Mouse (Mus musculus) left cerebral cortex, adult 18-20 months (tissue): Measurements from ENCODE around the gene Draxin. TPM values are rescaled to one million over a fixed set of nuclear protein-coding genes. Genes with fewer than 3 reads are reported as not detected.
"Not testable (repeated sequence)": the region's sequence is repeated elsewhere in the genome, so short reads cannot be mapped to it uniquely, and the experiment has no call there.

Experiments used
- DNase-seq, 2 experiments: peaks; one replicate each; pipeline ENCODE4 v3.0.0; 2021 to 2022; ENCODE audit warnings: low spot score in 2 of 2, mixed read lengths in 1 of 2
- microRNA-seq, 2 experiments: library from miRNA; unstranded; fragments of <30 nt; microRNA quantifications; one replicate each; pipeline ENCODE4 v1.2.0; 2021
- total RNA-seq, 2 experiments: library from RNA; stranded (reverse); gene quantifications; 2 replicates each; pipeline ENCODE4 v1.2.3; 2021

Gene Draxin
- total RNA-seq, 2 experiments from 2014 or later = 0.19 to 0.21 TPM

DNA sequence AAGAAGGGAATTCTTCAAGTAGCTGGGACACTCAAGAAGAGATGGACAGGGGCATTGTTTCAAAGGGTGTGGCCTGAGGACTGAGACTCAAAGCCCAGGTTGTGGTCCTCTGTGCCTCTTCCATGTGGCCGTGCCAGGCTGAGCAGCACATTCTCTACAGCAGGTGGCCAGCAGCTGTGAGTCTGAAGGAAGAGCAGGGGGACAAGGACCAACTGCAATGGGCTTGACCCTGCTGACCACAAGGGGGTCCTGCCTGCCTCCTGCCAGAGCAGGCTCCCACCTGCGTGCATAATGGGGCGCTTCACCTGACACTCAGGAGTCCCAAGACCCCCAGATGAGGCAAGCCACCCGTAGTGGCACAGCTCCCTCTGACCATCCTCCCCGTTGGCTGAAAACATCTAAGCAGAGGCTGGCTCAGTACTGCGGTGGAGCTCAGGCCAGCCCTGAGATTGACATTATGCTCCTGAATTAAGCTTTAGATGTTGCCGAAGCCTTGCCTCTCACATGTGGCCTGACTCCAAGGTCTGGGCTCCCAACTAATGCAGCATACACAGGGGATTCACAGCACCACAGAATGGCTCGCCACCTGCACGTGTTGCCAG lies 72.2 kb downstream of the Draxin start:
- DNase-seq = no peak

DNA sequence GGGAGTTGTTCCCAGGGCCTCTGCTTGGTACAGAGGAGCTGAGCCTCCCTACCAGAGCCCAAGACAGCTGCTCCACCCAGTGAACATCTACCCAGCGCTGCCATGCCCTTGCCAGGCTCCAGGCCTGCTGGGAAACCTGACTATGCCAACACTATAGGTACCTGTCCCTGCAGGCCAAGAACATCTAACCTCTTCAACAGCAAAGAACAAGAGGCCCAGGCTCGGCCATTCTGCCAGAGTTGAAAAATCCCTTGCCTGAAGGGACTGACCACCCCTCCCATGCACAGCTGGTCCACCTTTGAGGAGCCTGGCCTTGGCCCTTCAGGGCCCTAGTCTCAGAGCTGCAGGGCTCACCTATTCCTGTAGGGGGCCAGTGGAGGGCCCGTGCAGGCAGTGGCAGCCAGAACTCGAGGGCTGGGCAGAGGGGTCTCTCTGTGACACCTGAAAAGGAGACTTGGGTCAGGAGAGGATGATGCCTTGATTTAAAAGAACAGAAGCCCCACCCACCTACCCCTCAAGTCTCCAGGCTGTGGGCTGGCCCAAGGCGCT lies 72.8 kb downstream of the Draxin start:
- DNase-seq = no peak

DNA sequence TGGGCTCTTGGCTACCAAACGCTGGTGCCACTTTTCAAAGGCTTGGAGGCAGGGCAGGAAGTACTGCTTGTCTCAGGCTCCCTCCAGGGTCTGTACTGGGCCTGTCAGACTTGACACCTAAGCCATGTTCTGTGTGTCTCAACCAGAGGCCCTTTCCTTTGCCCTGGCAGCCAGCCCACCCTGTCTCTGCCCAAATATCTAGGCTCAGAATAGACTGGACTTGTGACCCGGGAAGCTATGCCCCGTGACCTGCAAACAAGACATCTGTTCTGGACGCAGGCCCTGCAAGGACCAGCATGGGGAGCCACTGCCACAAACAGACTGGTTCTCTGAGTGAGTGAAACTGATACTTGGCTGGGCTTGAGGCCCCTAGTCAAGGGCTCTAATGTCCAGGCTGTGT lies 73.7 kb downstream of the Draxin start:
- no peak for DNase-seq

DNA sequence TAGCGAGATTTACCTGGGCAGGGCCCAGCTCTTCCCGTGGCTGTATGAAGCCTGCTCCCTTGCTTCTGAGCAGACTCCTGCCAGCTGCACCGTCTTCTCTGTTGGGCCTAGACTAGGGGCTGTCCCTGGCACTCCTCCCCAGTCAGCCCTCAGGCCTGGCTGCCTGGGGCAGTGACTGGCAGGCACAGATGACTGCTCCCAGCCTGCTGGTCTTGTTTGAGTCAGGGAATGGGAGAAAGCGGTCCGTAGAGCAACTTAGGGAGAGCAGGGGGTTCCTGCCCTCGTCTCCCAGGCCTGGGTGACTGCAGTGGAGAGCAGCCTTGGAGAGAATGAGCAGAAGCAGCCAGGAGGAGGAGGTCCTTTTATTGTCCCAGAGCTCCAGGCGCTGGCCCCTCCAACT lies 74.3 kb downstream of the Draxin start:
- no peak for DNase-seq

DNA sequence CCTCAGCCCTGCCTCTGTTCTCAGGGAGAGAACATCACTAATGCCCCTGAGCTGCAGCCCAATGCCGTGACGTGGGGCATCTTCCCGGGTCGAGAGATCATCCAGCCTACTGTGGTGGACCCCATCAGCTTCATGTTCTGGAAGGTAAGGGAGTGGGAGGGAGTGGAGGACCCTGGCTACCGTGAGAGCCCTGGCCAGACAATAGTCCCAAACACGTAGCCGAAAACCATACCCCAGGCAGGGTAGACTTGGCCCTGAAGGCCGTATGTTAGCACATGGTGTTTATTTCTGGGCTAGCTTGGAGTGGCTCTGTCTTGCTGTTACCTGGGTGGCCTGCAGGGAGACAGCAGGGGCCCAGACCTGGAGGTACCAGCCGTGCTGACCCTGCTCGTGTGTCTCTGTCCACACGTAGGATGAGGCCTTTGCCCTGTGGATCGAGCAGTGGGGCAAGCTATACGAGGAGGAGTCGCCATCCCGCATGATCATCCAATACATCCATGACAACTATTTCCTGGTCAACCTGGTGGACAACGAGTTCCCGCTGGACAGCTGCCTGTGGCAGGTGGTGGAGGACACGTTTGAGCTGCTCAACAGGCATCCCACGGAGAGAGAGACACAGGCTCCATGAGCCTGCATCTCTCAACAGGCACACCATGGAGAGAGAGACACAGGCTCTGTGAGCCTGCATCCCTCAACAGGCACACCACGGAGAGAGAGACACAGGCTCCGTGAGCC lies 75.4 kb downstream of the Draxin start:
- DNase-seq = no peak

DNA sequence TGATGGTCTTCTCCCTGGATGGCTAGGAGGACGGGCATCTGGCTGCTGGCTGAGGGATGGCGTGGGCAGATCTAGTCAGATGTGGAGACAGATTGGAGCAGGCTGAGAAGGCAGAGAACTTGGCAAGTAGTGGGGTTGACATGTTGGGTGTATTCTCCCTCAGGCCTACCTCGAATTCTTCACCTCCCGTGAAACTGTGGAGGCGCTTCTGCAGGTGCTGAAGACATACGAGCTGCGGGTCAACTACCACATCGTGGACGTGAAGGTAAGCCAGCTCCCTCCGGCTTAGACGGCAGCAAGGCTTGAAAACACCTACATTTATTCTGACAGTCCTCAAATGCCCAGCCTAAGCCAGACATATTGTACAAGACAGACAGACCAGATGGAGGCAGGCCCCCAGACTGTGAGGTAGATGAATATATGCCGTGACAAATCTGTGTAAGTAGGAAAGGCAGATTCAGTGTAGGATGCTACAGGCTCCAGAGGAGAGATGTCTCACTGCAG lies 77.0 kb downstream of the Draxin start:
- DNase-seq = peak; percentile 78 to 87

DNA sequence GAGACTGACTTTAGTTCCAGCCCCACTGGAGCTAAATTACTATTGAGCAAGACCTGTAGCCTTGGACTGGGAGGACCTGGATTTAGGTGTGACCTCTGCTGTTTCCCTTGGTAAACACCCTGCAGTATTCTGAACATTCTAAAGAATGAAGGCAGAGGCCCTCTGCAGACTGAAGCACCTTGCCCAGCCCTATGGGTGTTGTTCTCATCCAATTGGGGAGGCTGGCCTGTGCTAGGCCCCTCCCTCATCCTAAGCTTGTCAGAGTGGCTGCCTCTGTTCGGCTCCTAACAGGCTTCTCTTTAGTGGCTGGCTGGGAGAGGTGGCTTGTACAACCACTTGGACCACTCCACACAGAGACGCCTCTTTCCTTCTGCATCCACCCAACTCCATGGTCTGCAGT lies 77.5 kb downstream of the Draxin start:
- no peak for DNase-seq

DNA sequence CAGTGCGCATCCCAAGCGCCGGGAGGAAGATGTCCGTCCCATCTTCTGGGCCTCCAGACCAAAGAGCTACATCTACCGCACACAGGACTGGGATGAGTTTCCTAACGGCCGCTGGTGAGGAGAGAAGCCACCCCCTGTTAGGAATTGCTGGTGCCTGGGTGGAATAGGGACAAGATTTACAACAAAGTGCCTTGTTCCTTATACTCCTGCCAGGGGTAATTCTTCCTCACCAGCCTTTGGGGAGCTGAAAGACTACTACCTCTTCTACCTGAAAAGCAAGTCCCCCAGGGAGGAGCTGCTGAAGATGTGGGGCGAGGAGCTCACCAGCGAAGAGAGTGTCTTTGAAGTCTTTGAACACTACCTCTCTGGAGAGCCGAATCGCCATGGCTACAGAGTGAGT lies 78.6 kb downstream of the Draxin start:
- DNase-seq = no peak

DNA sequence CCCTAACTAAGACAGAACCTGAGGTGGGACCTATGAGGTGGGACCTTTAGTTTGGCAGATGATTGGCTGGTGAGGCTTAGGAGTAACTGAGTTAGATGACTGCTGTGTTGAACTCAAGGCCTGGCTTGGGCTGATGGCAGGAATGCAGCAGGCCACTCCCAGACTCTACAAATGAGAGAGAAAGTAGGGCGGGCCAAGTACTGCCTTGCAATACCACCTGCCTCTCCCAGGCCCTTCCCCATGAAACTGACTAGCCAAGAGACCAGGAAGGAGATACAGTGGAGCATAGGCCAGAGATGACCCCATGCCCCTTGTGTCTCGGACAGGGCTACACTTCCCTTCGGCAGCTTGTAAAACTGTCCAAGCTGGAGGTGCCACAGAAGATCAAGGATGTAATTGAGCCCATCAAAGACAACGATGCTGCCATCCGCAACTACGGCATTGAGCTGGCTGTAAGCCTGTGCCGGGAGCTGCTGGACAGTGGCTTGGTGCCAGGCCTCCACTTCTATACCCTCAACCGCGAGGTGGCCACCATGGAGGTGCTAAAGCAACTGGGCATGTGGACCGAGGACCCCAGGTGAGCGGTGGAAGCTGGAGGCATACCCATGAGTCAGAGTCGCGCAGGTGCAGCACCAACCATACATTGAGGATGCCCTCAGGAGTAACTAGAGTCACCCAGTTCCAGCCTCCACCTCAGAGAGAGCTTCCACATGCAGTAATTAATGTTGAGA lies 79.3 kb downstream of the Draxin start:
- no peak for DNase-seq

DNA sequence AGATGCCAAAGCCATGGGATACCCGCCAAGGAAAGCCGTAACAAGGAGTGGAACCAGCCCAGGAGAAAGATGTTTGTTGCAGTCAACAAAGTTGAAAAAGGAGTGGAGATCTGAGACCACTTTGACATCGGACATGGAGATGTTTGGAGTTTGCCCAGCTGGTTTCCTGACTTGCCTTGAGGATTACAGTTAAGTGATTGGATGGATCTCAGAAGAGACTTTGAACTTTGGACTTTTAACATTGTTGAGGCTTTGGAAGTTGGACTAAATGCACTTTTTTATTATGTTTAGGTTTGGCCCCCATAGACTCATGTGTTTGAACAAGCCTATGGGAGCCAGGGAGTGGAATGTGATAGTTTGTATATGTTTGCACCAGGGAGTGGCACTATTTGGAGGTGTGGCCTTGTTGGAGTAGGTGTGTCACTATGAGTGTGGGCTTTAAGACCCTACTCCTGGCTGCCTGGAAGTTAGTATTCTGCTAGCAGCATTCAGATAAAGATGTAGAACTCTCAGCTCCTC lies 80.0 kb downstream of the Draxin start:
- not testable (repeated sequence) for DNase-seq

Small RNA genes within 50 kb of the gene (microRNA-seq; reads per million reads assigned to microRNA genes)
- 0 to 0.21 reads per million in 2 experiments for gene Mir7022

Other genes starting within 250 kb of the Draxin start
- 100 to 1,000 TPM; 198 to 204 TPM for gene Mfn2, start 226.0 kb downstream of the Draxin start, total RNA-seq
- 10 to 100 TPM; 12.1 to 12.6 TPM for gene Plod1, start 193.9 kb downstream of the Draxin start, total RNA-seq
- 10 to 100 TPM; 29.6 to 32.6 TPM for gene 2510039O18Rik, start 189.8 kb downstream of the Draxin start, total RNA-seq
- gene Nppb, start 144.9 kb downstream of the Draxin start, total RNA-seq = not detected
- gene Nppa, start 130.0 kb downstream of the Draxin start, total RNA-seq = under 1 TPM in 1 of 2 experiments, not detected in 1; 0.40 TPM
- gene Clcn6, start 91.9 kb downstream of the Draxin start, total RNA-seq = 10 to 100 TPM; 93.9 to 94.5 TPM
- 10 to 100 TPM; 29.3 to 34.3 TPM for gene Mthfr, start 91.6 kb downstream of the Draxin start, total RNA-seq
- 10 to 100 TPM in 1 of 2 experiments, 1 to 10 TPM in 1; 6.6 to 10.1 TPM for gene Agtrap, start 42.7 kb downstream of the Draxin start, total RNA-seq
- 10 to 100 TPM; 10.7 to 17.5 TPM for gene Mad2l2, start 314 bp downstream of the Draxin start, total RNA-seq
- 10 to 100 TPM; 32.1 to 35.3 TPM for gene Fbxo6, start 21.4 kb upstream of the Draxin start, total RNA-seq
- 100 to 1,000 TPM; 137 to 157 TPM for gene Fbxo44, start 29.8 kb upstream of the Draxin start, total RNA-seq
- 100 to 1,000 TPM; 118 to 126 TPM for gene Fbxo2, start 29.9 kb upstream of the Draxin start, total RNA-seq
- gene Disp3, start 157.3 kb upstream of the Draxin start, total RNA-seq = 10 to 100 TPM; 23.4 to 30.0 TPM